Mouse (Mus musculus) heart, embryonic 13.5 days (tissue): Measurements from ENCODE around the gene Nr2f6. TPM values are rescaled to one million over a fixed set of nuclear protein-coding genes. Genes with fewer than 3 reads are reported as not detected.
"Not testable (repeated sequence)": the region's sequence is repeated elsewhere in the genome, so short reads cannot be mapped to it uniquely, and the experiment has no call there.

Experiments used
- ATAC-seq: fragments of 200-750 bp; cut with Nextera tagmentation; 2 replicates; pipeline ENCODE4 v1.8.0; 2017; ENCODE audit warnings: moderate TSS enrichment; ENCODE audit not compliant: insufficient number of reproducible peaks, low FRiP score, low TSS enrichment; ENCODE audit errors: extremely low read depth
- H3K27ac ChIP-seq: fragments of 300-500 bp; sonication (generic); replicated peaks from 2 replicates; pipeline ENCODE4 v1.5.1; 2015; ENCODE audit warnings: moderate library complexity, mild to moderate bottlenecking, inconsistent platforms
- H3K27me3 ChIP-seq: fragments of 300-500 bp; sonication (generic); replicated peaks from 2 replicates; pipeline ENCODE4 v1.6.1; 2015; ENCODE audit warnings: mild to moderate bottlenecking, inconsistent platforms
- H3K36me3 ChIP-seq: fragments of 300-500 bp; sonication (generic); 2 replicates; pipeline ENCODE4 v1.6.1; 2015; ENCODE audit warnings: mild to moderate bottlenecking, inconsistent platforms
- H3K4me1 ChIP-seq: fragments of 300-500 bp; sonication (generic); 2 replicates; pipeline ENCODE4 v1.6.1; 2015; ENCODE audit warnings: inconsistent platforms
- H3K4me2 ChIP-seq: fragments of 300-500 bp; sonication (generic); 2 replicates; pipeline ENCODE4 v1.6.1; 2015; ENCODE audit warnings: inconsistent platforms, mild to moderate bottlenecking, moderate library complexity
- H3K4me3 ChIP-seq: fragments of 300-500 bp; sonication (generic); 2 replicates; pipeline ENCODE4 v1.5.1; 2015; ENCODE audit warnings: moderate library complexity, mild to moderate bottlenecking, inconsistent platforms
- H3K9ac ChIP-seq: fragments of 300-500 bp; sonication (generic); 2 replicates; pipeline ENCODE4 v1.6.1; 2015; ENCODE audit warnings: inconsistent platforms, mild to moderate bottlenecking, moderate library complexity
- H3K9me3 ChIP-seq: fragments of 300-500 bp; sonication (generic); 2 replicates; pipeline ENCODE4 v1.6.1; 2016; ENCODE audit warnings: inconsistent platforms
- WGBS: fragments of 180-500 bp; shearing (Covaris S2); methylation state at CpG from one replicate; pipeline ENCODE4 v1.1.7; 2015; ENCODE audit warnings: mixed read lengths; 5-methylcytosine and 5-hydroxymethylcytosine counted together
- polyA plus RNA-seq: library from polyadenylated mRNA; unstranded; fragments of >200 nt; fragmentation: Nextera tagmentation; extraction: Ambion mirVana; gene quantifications from 2 replicates; pipeline ENCODE4 v1.2.1, GENCODE M21; 2015

The Nr2f6 gene
- polyA plus RNA-seq, 1 experiment from 2014 or later = 36.6 TPM

GRCm38 (mm10) chr8:71358026-71358425 is 23.7 kb downstream of the Nr2f6 start:
- H3K27ac ChIP-seq = no peak overlapping the region
- ATAC-seq = no peak
- no peak overlapping the region for H3K4me3 ChIP-seq
- H3K36me3 ChIP-seq = peaks cover 88% of the 10 kb centered on the region
- 89% methylated on average over 3 of the region's 3 CpGs for WGBS
- no peaks in the 10 kb centered on the region for H3K27me3 ChIP-seq
- H3K4me1 ChIP-seq = no peaks in the 10 kb centered on the region
- no peaks in the 10 kb centered on the region for H3K9me3 ChIP-seq
- no peak overlapping the region for H3K4me2 ChIP-seq
- no peak overlapping the region for H3K9ac ChIP-seq

GRCm38 (mm10) chr8:71351520-71351919 is 30.2 kb downstream of the Nr2f6 start:
- no peak overlapping the region for H3K27ac ChIP-seq
- peaks cover 5% of the 10 kb centered on the region; the same call in 1 of the 2 replicates for H3K4me1 ChIP-seq
- WGBS = 100% methylated on average over 1 of the region's 1 CpGs
- H3K9me3 ChIP-seq = no peaks in the 10 kb centered on the region
- no peak overlapping the region for H3K4me3 ChIP-seq
- ATAC-seq = no peak
- H3K27me3 ChIP-seq = no peaks in the 10 kb centered on the region
- no peak overlapping the region for H3K9ac ChIP-seq
- peaks cover 100% of the 10 kb centered on the region for H3K36me3 ChIP-seq
- no peak overlapping the region for H3K4me2 ChIP-seq

DNA sequence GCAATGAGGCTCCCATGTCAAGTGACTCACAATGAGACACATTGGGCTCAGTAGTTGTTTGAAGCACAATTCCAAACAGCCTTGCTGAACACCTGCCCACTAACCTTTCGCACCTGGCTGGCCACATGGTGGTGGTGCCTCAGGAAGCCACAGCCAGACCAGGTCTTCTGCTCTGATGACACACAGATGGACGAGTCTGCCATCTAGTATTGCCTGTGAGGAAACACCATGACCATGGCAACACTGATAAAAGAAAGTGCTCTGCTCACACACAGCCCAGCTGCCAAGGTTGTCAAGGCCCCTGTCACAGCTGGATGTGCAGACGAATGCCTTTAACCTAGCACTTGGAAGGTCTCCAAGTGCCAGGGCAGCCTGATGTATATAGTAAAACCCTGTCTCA is 30.6 kb downstream of the Nr2f6 start:
- Histone ChIP-seq H3K9ac (no peak overlapping the region), H3K4me1 (peaks cover 5% of the 10 kb centered on the region; the same call in 1 of the 2 replicates), H3K27me3 (no peaks in the 10 kb centered on the region), H3K36me3 (peaks cover 100% of the 10 kb centered on the region), H3K4me3 (no peak overlapping the region), H3K27ac (no peak overlapping the region), H3K9me3 (no peaks in the 10 kb centered on the region), H3K4me2 (no peak overlapping the region)
- ATAC-seq = no peak
- WGBS = 48% methylated on average over 3 of the region's 3 CpGs

GRCm38 (mm10) chr8:71346581-71346980 is 35.2 kb downstream of the Nr2f6 start:
- no peak for ATAC-seq
- Histone ChIP-seq H3K9me3 (no peaks in the 10 kb centered on the region), H3K4me1 (peaks cover 5% of the 10 kb centered on the region; the same call in 1 of the 2 replicates), H3K4me2 (no peak overlapping the region), H3K4me3 (no peak overlapping the region), H3K27ac (no peak overlapping the region), H3K9ac (no peak overlapping the region), H3K36me3 (peaks cover 99% of the 10 kb centered on the region), H3K27me3 (no peaks in the 10 kb centered on the region)
- 82% methylated on average over 1 of the region's 1 CpGs for WGBS

DNA sequence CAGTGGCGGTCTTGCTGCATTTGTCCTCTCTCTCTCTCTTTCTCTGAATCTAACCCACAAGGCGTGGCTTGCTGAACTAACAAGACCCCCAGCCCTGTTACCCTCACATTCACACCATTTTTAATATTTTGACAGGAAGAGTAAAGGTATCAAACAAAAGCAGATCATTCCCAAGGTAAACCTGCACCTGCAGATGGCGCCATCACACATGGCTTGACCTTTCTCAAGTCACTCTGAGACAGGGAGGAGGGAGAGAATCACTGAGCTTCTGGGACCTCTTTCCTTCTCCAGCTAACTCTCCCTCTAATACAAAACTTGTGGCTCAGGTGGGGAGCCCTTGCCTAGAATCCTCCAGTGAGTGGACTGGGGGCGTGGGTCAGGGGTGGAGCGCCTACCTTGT is 41.1 kb downstream of the Nr2f6 start:
- 72% methylated on average over 5 of the region's 5 CpGs for WGBS
- Histone ChIP-seq H3K36me3 (peaks cover 92% of the 10 kb centered on the region), H3K9ac (no peak overlapping the region)

GRCm38 (mm10) chr8:71337834-71338233 is 43.9 kb downstream of the Nr2f6 start:
- not testable (repeated sequence) for ATAC-seq, H3K4me2 ChIP-seq, H3K27ac ChIP-seq, H3K27me3 ChIP-seq, H3K9me3 ChIP-seq, H3K9ac ChIP-seq, H3K4me3 ChIP-seq, H3K4me1 ChIP-seq
- peaks cover 83% of the 10 kb centered on the region for H3K36me3 ChIP-seq
- WGBS = 95% methylated on average over 6 of the region's 6 CpGs

More for the DNA sequence above, 41.1 kb downstream of the Nr2f6 start:
- Histone ChIP-seq H3K4me1 (no peaks in the 10 kb centered on the region), H3K4me2 (no peak overlapping the region), H3K27ac (no peak overlapping the region), H3K27me3 (no peaks in the 10 kb centered on the region), H3K9me3 (no peaks in the 10 kb centered on the region), H3K4me3 (no peak overlapping the region)
- no peak for ATAC-seq

GRCm38 (mm10) chr8:71324848-71325247 is 56.9 kb downstream of the Nr2f6 start:
- no peak for ATAC-seq
- no peaks in the 10 kb centered on the region for H3K27me3 ChIP-seq
- no peak overlapping the region for H3K27ac ChIP-seq
- H3K9ac ChIP-seq = no peak overlapping the region
- no peak overlapping the region for H3K4me3 ChIP-seq
- 78% methylated on average over 1 of the region's 1 CpGs for WGBS
- H3K4me2 ChIP-seq = no peak overlapping the region
- no peaks in the 10 kb centered on the region for H3K4me1 ChIP-seq
- H3K36me3 ChIP-seq = peaks cover 90% of the 10 kb centered on the region
- H3K9me3 ChIP-seq = no peaks in the 10 kb centered on the region

Other genes with a start within 250 kb of the Nr2f6 start
- 14.5 and 16.3 TPM in 2 replicates for gene Myo9b, start 109.2 kb downstream of the Nr2f6 start, polyA plus RNA-seq
- gene Haus8, start 109.0 kb downstream of the Nr2f6 start, polyA plus RNA-seq = 126 and 154 TPM in 2 replicates
- gene Use1, start 15.1 kb downstream of the Nr2f6 start, polyA plus RNA-seq = 69.1 and 78.1 TPM in 2 replicates
- 4.3 and 4.4 TPM in 2 replicates for gene Ocel1, start 10.7 kb downstream of the Nr2f6 start, polyA plus RNA-seq
- 9.2 and 10.2 TPM in 2 replicates for gene Ushbp1, start 13.8 kb upstream of the Nr2f6 start, polyA plus RNA-seq
- gene Babam1, start 14.9 kb upstream of the Nr2f6 start, polyA plus RNA-seq = 89.7 and 91.8 TPM in 2 replicates
- gene Ankle1, start 24.1 kb upstream of the Nr2f6 start, polyA plus RNA-seq = 27.6 and 29.4 TPM in 2 replicates
- gene Abhd8, start 81.7 kb upstream of the Nr2f6 start, polyA plus RNA-seq = 33.0 and 35.5 TPM in 2 replicates
- gene Mrpl34, start 83.0 kb upstream of the Nr2f6 start, polyA plus RNA-seq = 165 and 186 TPM in 2 replicates
- gene Dda1, start 87.2 kb upstream of the Nr2f6 start, polyA plus RNA-seq = 75.6 and 87.1 TPM in 2 replicates
- gene Ano8, start 104.0 kb upstream of the Nr2f6 start, polyA plus RNA-seq = 0.63 and 0.78 TPM in 2 replicates
- gene Gtpbp3, start 106.1 kb upstream of the Nr2f6 start, polyA plus RNA-seq = 11.6 and 12.6 TPM in 2 replicates
- gene Plvap, start 129.8 kb upstream of the Nr2f6 start, polyA plus RNA-seq = 133 and 135 TPM in 2 replicates
- 0.48 and 0.65 TPM in 2 replicates for gene Ccdc194, start 143.8 kb upstream of the Nr2f6 start, polyA plus RNA-seq
- gene Bst2, start 155.5 kb upstream of the Nr2f6 start, polyA plus RNA-seq = 34.0 and 39.5 TPM in 2 replicates
- 58.8 and 59.5 TPM in 2 replicates for gene Mvb12a, start 161.0 kb upstream of the Nr2f6 start, polyA plus RNA-seq
- 0.27 and 0.41 TPM in 2 replicates for gene Tmem221, start 176.9 kb upstream of the Nr2f6 start, polyA plus RNA-seq
- gene Nxnl1, start 184.6 kb upstream of the Nr2f6 start, polyA plus RNA-seq = not detected in 2 replicates
- gene Slc27a1, start 186.9 kb upstream of the Nr2f6 start, polyA plus RNA-seq = 18.2 and 18.3 TPM in 2 replicates
- 169 and 172 TPM in 2 replicates for gene Pgls, start 210.2 kb upstream of the Nr2f6 start, polyA plus RNA-seq
- gene Fam129c, start 215.7 kb upstream of the Nr2f6 start, polyA plus RNA-seq = 1.2 and 1.8 TPM in 2 replicates
- 54.8 and 58.3 TPM in 2 replicates for gene Colgalt1, start 229.0 kb upstream of the Nr2f6 start, polyA plus RNA-seq